Mouse (Mus musculus) liver, postnatal 0 days (tissue): ENCODE data around the gene 4921501E09Rik. TPM values are rescaled to one million over a fixed set of nuclear protein-coding genes. Genes with fewer than 3 reads are reported as not detected.
"Not testable (repeated sequence)": the region's sequence is repeated elsewhere in the genome, so short reads cannot be mapped to it uniquely, and the experiment has no call there.

Source experiments
- ATAC-seq: fragments of 200-750 bp; cut with Nextera tagmentation; 2 replicates; pipeline ENCODE4 v1.8.0; 2017; ENCODE audit warnings: mild to moderate bottlenecking, moderate library complexity
- DNase-seq: peaks from one replicate; pipeline ENCODE4 v3.0.0-alpha.2; 2016
- H3K27ac ChIP-seq: fragments of 300-500 bp; sonication (generic); 2 replicates; pipeline ENCODE4 v1.5.1; 2014; ENCODE audit warnings: antibody characterized with exemption, moderate library complexity, mild to moderate bottlenecking, low read depth
- H3K27me3 ChIP-seq: fragments of 300-500 bp; sonication (generic); 2 replicates; pipeline ENCODE4 v1.6.1; 2014; ENCODE audit warnings: low read length, control low read depth, mixed read lengths; ENCODE audit not compliant: insufficient read depth
- H3K36me3 ChIP-seq: fragments of 300-500 bp; sonication (generic); replicated peaks from 2 replicates; pipeline ENCODE4 v1.6.1; 2014; ENCODE audit warnings: mild to moderate bottlenecking, control low read depth, low read length, moderate library complexity, mixed read lengths; ENCODE audit not compliant: insufficient read depth
- H3K4me1 ChIP-seq: fragments of 300-500 bp; sonication (generic); 2 replicates; pipeline ENCODE4 v1.6.1; 2014; ENCODE audit warnings: antibody characterized with exemption, mild to moderate bottlenecking, control low read depth; ENCODE audit not compliant: insufficient read depth
- H3K4me2 ChIP-seq: fragments of 300-500 bp; sonication (generic); 2 replicates; pipeline ENCODE4 v1.6.1; 2014; ENCODE audit warnings: low read depth, mild to moderate bottlenecking, low read length, moderate library complexity, mixed read lengths
- H3K4me3 ChIP-seq: fragments of 300-500 bp; sonication (generic); 2 replicates; pipeline ENCODE4 v1.5.1; 2014; ENCODE audit warnings: low read depth, low read length
- H3K9ac ChIP-seq: fragments of 300-500 bp; sonication (generic); replicated peaks from 2 replicates; pipeline ENCODE4 v1.6.1; 2014; ENCODE audit warnings: mild to moderate bottlenecking, moderate library complexity
- H3K9me3 ChIP-seq: fragments of 300-500 bp; sonication (generic); 2 replicates; pipeline ENCODE4 v1.6.1; 2016; ENCODE audit warnings: mild to moderate bottlenecking, control low read depth, low read length, mixed read lengths
- CTCF ChIP-seq: sonication (generic); IDR thresholded peaks from 2 replicates; pipeline ENCODE4 v1.5.1; 2016; ENCODE audit warnings: antibody characterized with exemption, low read depth
- EP300 ChIP-seq: IDR thresholded peaks from 2 replicates; pipeline ENCODE4 v1.6.1; 2016; ENCODE audit warnings: antibody characterized with exemption, low read depth, mild to moderate bottlenecking
- WGBS: fragments of 180-500 bp; shearing (Covaris S2); extraction: QIAGEN DNeasy Blood & Tissue Kit; methylation state at CpG from one replicate; pipeline ENCODE4 v1.1.7; 2014; ENCODE audit not compliant: insufficient replicate concordance; 5-methylcytosine and 5-hydroxymethylcytosine counted together
- polyA plus RNA-seq: library from polyadenylated mRNA; unstranded; fragments of >200 nt; fragmentation: Nextera tagmentation; extraction: Ambion mirVana; gene quantifications from 2 replicates; pipeline ENCODE4 v1.2.1, GENCODE M21; 2015

Gene 4921501E09Rik
- polyA plus RNA-seq, 1 experiment from 2014 or later: not detected

GRCm38 (mm10) chr17:33058791-33059190 is 9.1 kb downstream of the 4921501E09Rik start:
- no peak overlapping the region for H3K4me2 ChIP-seq
- no peak for DNase-seq
- WGBS: 4% methylated on average over 1 of the region's 1 CpGs
- TF ChIP-seq CTCF (no peak), EP300 (no peak)
- no peaks in the 10 kb centered on the region for H3K36me3 ChIP-seq
- H3K9me3 ChIP-seq: no peaks in the 10 kb centered on the region
- ATAC-seq: no peak
- H3K4me1 ChIP-seq: no peaks in the 10 kb centered on the region
- H3K9ac ChIP-seq: no peak overlapping the region
- H3K27ac ChIP-seq: no peak overlapping the region
- no peaks in the 10 kb centered on the region for H3K27me3 ChIP-seq
- H3K4me3 ChIP-seq: no peak overlapping the region

- H3K27ac ChIP-seq: peak within 1 kb of the TSS; percentile 92
- H3K4me3 ChIP-seq: peak within 1 kb of the TSS; percentile 87
- peak; percentile 83 for DNase-seq
- H3K4me1 ChIP-seq: no peaks in the 10 kb centered on the region
- WGBS: 3% methylated on average over 27 of the region's 27 CpGs
- no peaks in the 10 kb centered on the region for H3K27me3 ChIP-seq
- H3K36me3 ChIP-seq: no peaks in the 10 kb centered on the region
- H3K4me2 ChIP-seq: peak within 1 kb of the TSS; percentile 85
- H3K9me3 ChIP-seq: no peaks in the 10 kb centered on the region
- TF ChIP-seq CTCF: 0 out of 2 replicates have a peak, but pooled peaks have one; percentile 10
- no peak for TF ChIP-seq EP300
- H3K9ac ChIP-seq: peak within 1 kb of the TSS; percentile 88
- peak; percentile 99 for ATAC-seq
These were observed 34.7 kb downstream of the 4921501E09Rik start, which contains the start of gene Zfp763 for GRCm38 (mm10) chr17:33032900-33033891. Gene Zfp763 (minus strand): TSS chr17:33033402.

- Histone ChIP-seq H3K27ac (no peak overlapping the region), H3K9me3 (no peaks in the 10 kb centered on the region; the same call in 1 of the 2 replicates), H3K27me3 (no peaks in the 10 kb centered on the region), H3K4me3 (peak overlapping the region; percentile 87), H3K4me1 (no peaks in the 10 kb centered on the region), H3K36me3 (no peaks in the 10 kb centered on the region), H3K4me2 (peak overlapping the region; percentile 85), H3K9ac (peak overlapping the region; percentile 88; the same call in 1 of the 2 replicates)
- DNase-seq (no peak), ATAC-seq (no peak)
- TF ChIP-seq EP300: no peak
- no peak for TF ChIP-seq CTCF
- WGBS: 7% methylated on average over 10 of the region's 10 CpGs
These were observed 35.5 kb downstream of the 4921501E09Rik start for GRCm38 (mm10) chr17:33032376-33032775.

- ATAC-seq, H3K27me3 ChIP-seq, H3K9ac ChIP-seq, H3K4me1 ChIP-seq, H3K4me2 ChIP-seq, H3K27ac ChIP-seq, H3K4me3 ChIP-seq, DNase-seq: not testable (repeated sequence)
- Histone ChIP-seq H3K9me3 (peaks cover 33% of the 10 kb centered on the region), H3K36me3 (peaks cover 31% of the 10 kb centered on the region)
These were observed 47.4 kb downstream of the 4921501E09Rik start for GRCm38 (mm10) chr17:33020434-33020833.

Other genes with a start within 250 kb of the 4921501E09Rik start
- 1.6 and 2.0 TPM in 2 replicates for gene Zfp799, start 237.8 kb downstream of the 4921501E09Rik start, polyA plus RNA-seq
- 1.4 and 1.7 TPM in 2 replicates for gene Zfp870, start 176.4 kb downstream of the 4921501E09Rik start, polyA plus RNA-seq
- gene Cyp4f14, start 150.7 kb downstream of the 4921501E09Rik start, polyA plus RNA-seq: 0.20 and 0.22 TPM in 2 replicates
- gene Cyp4f13, start 120.7 kb downstream of the 4921501E09Rik start, polyA plus RNA-seq: 27.1 and 32.3 TPM in 2 replicates
- gene Zfp472, start 102.2 kb downstream of the 4921501E09Rik start, polyA plus RNA-seq: 3.2 and 3.3 TPM in 2 replicates
- 2.1 and 2.7 TPM in 2 replicates for gene Zfp952, start 74.9 kb downstream of the 4921501E09Rik start, polyA plus RNA-seq
- 1.4 and 1.5 TPM in 2 replicates for gene Zfp763, start 34.7 kb downstream of the 4921501E09Rik start, polyA plus RNA-seq
- 1.5 and 1.6 TPM in 2 replicates for gene Zfp563, start 21.3 kb upstream of the 4921501E09Rik start, polyA plus RNA-seq
- not detected in 2 replicates for gene Morc2b, start 71.6 kb upstream of the 4921501E09Rik start, polyA plus RNA-seq
- gene Olfr55, start 100.4 kb upstream of the 4921501E09Rik start, polyA plus RNA-seq: not detected in 2 replicates
- not detected in 2 replicates for gene Olfr239, start 123.2 kb upstream of the 4921501E09Rik start, polyA plus RNA-seq
- gene Olfr1564, start 153.6 kb upstream of the 4921501E09Rik start, polyA plus RNA-seq: not detected in 2 replicates
- 2.6 and 3.0 TPM in 2 replicates for gene Zfp955a, start 187.1 kb upstream of the 4921501E09Rik start, polyA plus RNA-seq
- gene Olfr63, start 196.6 kb upstream of the 4921501E09Rik start, polyA plus RNA-seq: 0.02 TPM in 1 of 2 replicates, not detected in the other
- 1.9 and 2.0 TPM in 2 replicates for gene Zfp955b, start 221.5 kb upstream of the 4921501E09Rik start, polyA plus RNA-seq